Mouse (Mus musculus) myocyte (in vitro differentiated cells): ENCODE measurements around the gene Igf1r. TPM values are rescaled to one million over a fixed set of nuclear protein-coding genes. Genes with fewer than 3 reads are reported as not detected.
A peak's percentile ranks its signal among the peaks of the same experiment; 100 is the strongest.

ENCODE experiments used
- H3K27me3 ChIP-seq: one replicate; pipeline ENCODE4 v1.6.1; 2011; ENCODE audit not compliant: control insufficient read depth, insufficient read depth, insufficient read length
- H3K36me3 ChIP-seq: one replicate; pipeline ENCODE4 v1.6.1; 2011; ENCODE audit not compliant: control insufficient read depth, insufficient read depth
- H3K4me2 ChIP-seq: one replicate; pipeline ENCODE4 v1.6.1; 2011; ENCODE audit warnings: low read depth, control low read depth
- H3K4me3 ChIP-seq: one replicate; pipeline ENCODE4 v1.5.1; 2011; ENCODE audit warnings: mild to moderate bottlenecking, control low read depth, moderate library complexity
- H3K79me2 ChIP-seq: one replicate; pipeline ENCODE4 v1.6.1; 2011; ENCODE audit not compliant: control insufficient read depth, insufficient read depth
- H3ac ChIP-seq: one replicate; pipeline ENCODE4 v1.6.1; 2011; ENCODE audit not compliant: control insufficient read depth, insufficient read length
- CEBPB ChIP-seq: IDR thresholded peaks from 2 replicates; pipeline ENCODE4 v1.6.1; 2011; ENCODE audit warnings: mild to moderate bottlenecking, moderate library complexity; ENCODE audit not compliant: poor library complexity, insufficient read depth, severe bottlenecking
- E2F4 ChIP-seq: IDR thresholded peaks from one replicate; pipeline ENCODE4 v1.6.1; 2011; ENCODE audit warnings: mild to moderate bottlenecking, control low read depth, moderate library complexity; ENCODE audit not compliant: insufficient read depth
- MAX ChIP-seq: IDR thresholded peaks from one replicate; pipeline ENCODE4 v1.6.1; 2011; ENCODE audit warnings: low read depth, mild to moderate bottlenecking, control low read depth
- MYOD1 ChIP-seq, 3 experiments: IDR thresholded peaks; one replicate each; pipeline ENCODE4 v1.6.1; 2011; ENCODE audit warnings: control low read depth in 2 of 3, low read depth in 2 of 3, mild to moderate bottlenecking in 2 of 3, moderate library complexity in 1 of 3; ENCODE audit not compliant: insufficient read length in 2 of 3, control insufficient read depth in 1 of 3
- MYOG ChIP-seq, 3 experiments: IDR thresholded peaks; one replicate each; pipeline ENCODE4 v1.6.1; 2011; ENCODE audit warnings: control low read depth in 2 of 3, low read depth in 2 of 3, mild to moderate bottlenecking in 2 of 3; ENCODE audit not compliant: insufficient read length in 2 of 3, control insufficient read depth in 1 of 3, insufficient read depth in 1 of 3
- POLR2A ChIP-seq: IDR thresholded peaks from one replicate; pipeline ENCODE4 v1.6.1; 2011; ENCODE audit warnings: low read depth, mild to moderate bottlenecking, control low read depth, moderate library complexity; ENCODE audit not compliant: insufficient read length
- POLR2AphosphoS2 ChIP-seq: IDR thresholded peaks from one replicate; pipeline ENCODE4 v1.6.1; 2011; ENCODE audit warnings: low read depth, control low read depth; ENCODE audit not compliant: insufficient read length
- REST ChIP-seq: IDR thresholded peaks from one replicate; pipeline ENCODE4 v1.6.1; 2011; ENCODE audit warnings: mild to moderate bottlenecking, control low read depth, moderate library complexity; ENCODE audit not compliant: insufficient read depth, insufficient read length
- SRF ChIP-seq: IDR thresholded peaks from one replicate; pipeline ENCODE4 v1.6.1; 2011; ENCODE audit warnings: low read depth; ENCODE audit not compliant: control insufficient read depth, insufficient read length
- TCF12 ChIP-seq: IDR thresholded peaks from one replicate; pipeline ENCODE4 v1.6.1; 2011; ENCODE audit warnings: mild to moderate bottlenecking, control low read depth; ENCODE audit not compliant: poor library complexity, insufficient read depth, severe bottlenecking
- TCF3 ChIP-seq: IDR thresholded peaks from one replicate; pipeline ENCODE4 v1.6.1; 2011; ENCODE audit warnings: low read depth, control low read depth; ENCODE audit not compliant: insufficient read length
- USF1 ChIP-seq: IDR thresholded peaks from one replicate; pipeline ENCODE4 v1.6.1; 2011; ENCODE audit warnings: low read depth, mild to moderate bottlenecking, control low read depth, moderate library complexity
- polyA plus RNA-seq: library from polyadenylated mRNA; unstranded; fragments of >200 nt; fragmentation: generic; extraction: Trizol; gene quantifications from one replicate; pipeline ENCODE4 v1.2.1, GENCODE M21; 2012; ENCODE audit warnings: missing spikeins

Gene Igf1r
- polyA plus RNA-seq, 1 experiment: 7.9 TPM

GRCm38 (mm10) chr7:67936801-67937200, 15.8 kb upstream of the Igf1r start:
- no peak overlapping the region for H3K4me2 ChIP-seq
- TF ChIP-seq POLR2AphosphoS2: no peak
- no peak for TF ChIP-seq MYOG (IDR thresholded peaks at IDR 0.05; ENCODE audit: control insufficient read depth in 1 of 3, insufficient read depth in 1 of 3, insufficient read length in 2 of 3, low read depth in 2 of 3)
- TF ChIP-seq SRF: no peak
- TF ChIP-seq USF1: no peak
- TF ChIP-seq REST: no peak
- no peak for TF ChIP-seq TCF3
- no peak for TF ChIP-seq POLR2A
- TF ChIP-seq MYOD1 (IDR thresholded peaks at IDR 0.05; ENCODE audit: control insufficient read depth in 1 of 3, insufficient read length in 2 of 3, low read depth in 2 of 3): no peak
- no peak for TF ChIP-seq MAX
- no peak for TF ChIP-seq TCF12
- TF ChIP-seq E2F4: no peak
- no peak for TF ChIP-seq CEBPB

DNA sequence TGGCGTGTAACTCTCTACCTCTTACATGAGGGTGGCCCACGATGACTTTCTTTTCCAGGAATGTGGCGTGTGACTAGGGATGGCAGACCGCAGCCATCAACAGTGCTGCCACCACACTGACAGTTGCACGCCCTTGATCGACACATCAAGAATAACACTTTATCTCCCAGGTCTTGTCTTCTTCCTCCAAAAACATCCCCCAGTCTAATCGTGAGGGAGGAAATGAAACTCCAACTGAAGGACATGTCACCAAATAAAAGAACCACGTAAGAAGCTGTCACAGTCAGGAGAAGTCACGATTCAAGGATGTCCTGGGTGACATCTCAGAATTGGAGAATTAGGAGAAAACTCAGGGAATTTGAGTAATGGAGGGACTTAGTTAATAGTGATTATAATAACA, 8.8 kb upstream of the Igf1r start:
- Histone ChIP-seq H3K27me3 (peaks cover 22% of the 10 kb centered on the region), H3K79me2 (no peaks in the 10 kb centered on the region), H3K36me3 (no peaks in the 10 kb centered on the region), H3K4me3 (no peak overlapping the region), H3ac (no peak overlapping the region), H3K4me2 (no peak overlapping the region)
- no peak for TF ChIP-seq SRF
- TF ChIP-seq USF1: no peak
- no peak for TF ChIP-seq REST
- no peak for TF ChIP-seq POLR2AphosphoS2
- TF ChIP-seq MYOG (IDR thresholded peaks at IDR 0.05; ENCODE audit: control insufficient read depth in 1 of 3, insufficient read depth in 1 of 3, insufficient read length in 2 of 3, low read depth in 2 of 3): no peak
- TF ChIP-seq MYOD1 (IDR thresholded peaks at IDR 0.05; ENCODE audit: control insufficient read depth in 1 of 3, insufficient read length in 2 of 3, low read depth in 2 of 3): no peak
- no peak for TF ChIP-seq TCF12
- TF ChIP-seq E2F4: no peak
- no peak for TF ChIP-seq POLR2A
- TF ChIP-seq TCF3: no peak
- TF ChIP-seq CEBPB: no peak
- TF ChIP-seq MAX: no peak

More at GRCm38 (mm10) chr7:67936801-67937200, 15.8 kb upstream of the Igf1r start:
- Histone ChIP-seq H3K4me3 (no peak overlapping the region), H3K36me3 (no peaks in the 10 kb centered on the region), H3ac (no peak overlapping the region), H3K27me3 (peaks cover 37% of the 10 kb centered on the region), H3K79me2 (no peaks in the 10 kb centered on the region)

DNA sequence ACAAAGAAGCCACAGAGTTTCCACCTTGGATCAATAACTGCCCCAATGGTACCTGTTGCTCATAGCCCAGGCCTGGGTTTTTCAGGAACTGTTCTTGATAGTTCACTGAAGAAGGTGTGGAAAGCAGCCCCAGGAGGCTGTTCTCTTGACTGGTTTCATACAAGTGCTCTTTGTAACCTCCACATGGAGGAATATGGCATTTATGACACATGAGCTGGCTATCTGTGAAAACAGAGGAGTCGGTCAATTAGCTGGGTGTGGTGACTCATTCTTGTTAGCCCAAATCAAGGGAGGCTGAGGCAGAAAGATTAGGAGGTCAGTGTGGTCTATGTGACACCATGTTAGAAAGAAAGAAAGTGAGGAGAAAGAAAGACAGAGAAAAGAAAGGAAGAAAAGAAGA, 5.7 kb upstream of the Igf1r start:
- no peak overlapping the region for H3ac ChIP-seq
- H3K36me3 ChIP-seq: no peaks in the 10 kb centered on the region
- H3K4me3 ChIP-seq: no peak overlapping the region
- TF ChIP-seq USF1 (no peak), POLR2AphosphoS2 (no peak), TCF12 (no peak), MYOG (IDR thresholded peaks at IDR 0.05; ENCODE audit: control insufficient read depth in 1 of 3, insufficient read depth in 1 of 3, insufficient read length in 2 of 3, low read depth in 2 of 3) (no peak), MYOD1 (IDR thresholded peaks at IDR 0.05; ENCODE audit: control insufficient read depth in 1 of 3, insufficient read length in 2 of 3, low read depth in 2 of 3) (no peak), REST (no peak), E2F4 (no peak), TCF3 (no peak), MAX (no peak), SRF (no peak), CEBPB (no peak), POLR2A (no peak)
- H3K4me2 ChIP-seq: no peak overlapping the region
- peaks cover 6% of the 10 kb centered on the region for H3K27me3 ChIP-seq
- H3K79me2 ChIP-seq: no peaks in the 10 kb centered on the region

DNA sequence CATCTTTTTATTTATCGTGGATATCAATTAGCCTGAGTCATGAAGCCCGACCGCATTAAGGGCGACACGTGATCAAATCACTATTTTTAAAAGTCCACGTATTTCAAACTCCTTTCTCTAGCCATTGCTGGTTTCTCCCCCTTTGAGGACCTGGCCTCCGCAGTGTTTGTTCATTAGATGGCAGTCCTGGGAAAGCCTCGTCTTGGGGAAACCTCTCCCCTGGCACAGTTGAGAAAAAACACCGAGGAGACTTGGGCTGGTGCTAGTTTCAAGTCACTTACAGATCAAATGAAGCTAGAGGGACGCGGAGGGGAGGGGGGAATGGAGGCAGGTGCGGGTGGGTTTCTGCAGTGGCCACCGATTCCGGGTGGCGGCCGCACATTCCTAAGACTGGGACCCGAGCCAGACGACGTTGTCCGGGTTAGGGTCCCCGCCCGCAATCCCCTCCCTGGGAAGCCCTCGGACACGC, 2.2 kb upstream of the Igf1r start:
- H3K36me3 ChIP-seq: no peaks in the 10 kb centered on the region
- peak overlapping the region; percentile 1 for H3ac ChIP-seq
- peak overlapping the region; percentile 90 for H3K4me2 ChIP-seq
- TF ChIP-seq POLR2AphosphoS2 (no peak), USF1 (peak; percentile 79)
- H3K79me2 ChIP-seq: peaks cover 24% of the 10 kb centered on the region
- H3K27me3 ChIP-seq: no peaks in the 10 kb centered on the region
- H3K4me3 ChIP-seq: peak overlapping the region; percentile 94
